Mouse (Mus musculus) neutrophil, adult 5-6 weeks (primary cell): ENCODE results near the gene Zfand2a. TPM values are rescaled to one million over a fixed set of nuclear protein-coding genes. Genes with fewer than 3 reads are reported as not detected.

ENCODE experiments used
- ATAC-seq: fragments of 151-379, 151-347 bp; 2 replicates; pipeline ENCODE4 v1.8.0; 2017; ENCODE audit warnings: mild to moderate bottlenecking, moderate TSS enrichment; ENCODE audit not compliant: insufficient number of reproducible peaks, poor library complexity, low FRiP score, severe bottlenecking; ENCODE audit errors: extremely low read depth
- total RNA-seq: library from RNA; stranded (forward); fragments of 200-1000 nt; gene quantifications from 2 replicates; pipeline ENCODE4 v1.2.3, GENCODE M21; 2017

The Zfand2a gene
- total RNA-seq, 1 experiment from 2014 or later, result 11.4 TPM

- peak; percentile 44; the same call in 1 of the 2 replicates for ATAC-seq
Observed at GRCm38 (mm10) chr5:139479088-139479487, 5.3 kb downstream of the Zfand2a start.

DNA sequence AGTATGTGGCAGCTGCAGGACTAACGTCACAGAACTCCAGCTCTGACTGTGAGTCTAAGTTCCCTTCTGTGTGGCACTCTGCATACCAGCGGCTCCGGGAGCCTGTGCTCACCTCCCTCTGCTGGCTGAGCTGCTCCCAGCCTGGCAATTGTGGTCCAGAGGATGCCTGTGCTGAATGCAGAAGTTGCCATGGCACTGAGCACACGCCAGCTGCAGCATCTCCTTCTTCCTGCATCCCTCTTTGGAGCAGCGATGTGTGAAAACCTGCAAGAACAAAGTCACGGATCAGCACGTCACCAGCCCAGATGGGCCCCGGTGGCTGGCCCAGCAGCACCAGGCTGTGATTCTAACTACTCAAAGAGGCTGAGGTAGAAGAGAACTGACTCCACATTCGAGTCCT is 9.6 kb downstream of the Zfand2a start:
- no peak for ATAC-seq

GRCm38 (mm10) chr5:139467998-139468397 is 16.4 kb downstream of the Zfand2a start:
- ATAC-seq, result no peak

DNA sequence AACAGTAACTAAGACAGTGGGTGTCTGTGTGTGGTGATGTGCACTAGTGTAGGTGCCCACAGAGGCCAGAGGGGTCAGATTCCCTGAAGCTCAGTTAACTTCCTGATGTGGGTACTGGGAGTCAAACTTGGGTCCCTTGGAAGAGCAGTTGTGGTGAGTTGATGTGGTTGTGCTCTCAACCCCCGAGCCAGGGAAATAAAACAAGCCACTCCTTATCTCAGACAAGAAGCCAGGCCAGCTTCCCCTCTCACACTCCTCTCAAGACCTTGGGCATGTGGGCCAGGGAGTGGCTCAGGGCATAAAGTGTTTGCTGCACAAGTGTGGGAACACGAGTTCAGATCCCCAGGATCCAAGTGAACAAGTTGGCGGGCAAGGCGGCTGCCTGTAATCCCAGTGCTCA is 17.5 kb downstream of the Zfand2a start:
- ATAC-seq, result no peak

DNA sequence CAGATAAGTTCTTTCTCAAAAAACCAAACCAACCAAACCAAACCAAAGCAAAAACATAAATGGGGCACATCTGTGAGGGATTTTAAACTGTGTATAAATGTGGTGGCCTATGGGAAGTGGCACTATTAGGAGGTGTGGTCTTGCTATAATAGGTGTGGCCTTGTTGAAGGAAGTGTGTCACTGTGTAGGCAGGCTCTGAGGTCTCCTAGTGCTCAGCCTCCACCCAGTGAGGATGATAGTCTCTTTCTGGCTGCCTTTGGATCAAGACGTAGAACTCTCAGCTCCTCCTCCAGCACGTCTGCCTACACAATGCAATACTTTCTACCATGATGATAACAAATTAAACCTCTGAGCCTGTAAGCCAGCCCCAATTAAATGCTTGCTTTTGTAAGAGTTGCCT is 18.0 kb downstream of the Zfand2a start:
- no peak for ATAC-seq

DNA sequence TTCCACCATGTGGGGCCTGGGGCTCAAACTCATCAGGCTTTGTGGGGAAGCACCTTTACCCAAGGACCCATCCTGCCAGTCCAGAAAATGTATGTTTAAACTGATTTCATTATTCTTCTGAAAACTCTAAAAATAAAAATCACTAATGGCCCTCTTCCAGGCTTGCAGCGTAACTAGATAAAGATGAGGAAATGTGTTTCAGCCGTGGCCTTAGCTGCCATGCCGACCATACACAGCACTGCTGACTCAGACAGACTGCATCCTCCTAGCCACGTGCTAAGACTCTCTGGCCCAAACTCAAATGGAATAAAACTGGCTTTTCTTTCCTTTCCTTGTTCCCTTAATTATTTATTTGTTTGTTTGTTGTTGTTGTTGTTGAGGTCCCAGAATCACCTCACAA is 19.5 kb downstream of the Zfand2a start:
- no peak for ATAC-seq

DNA sequence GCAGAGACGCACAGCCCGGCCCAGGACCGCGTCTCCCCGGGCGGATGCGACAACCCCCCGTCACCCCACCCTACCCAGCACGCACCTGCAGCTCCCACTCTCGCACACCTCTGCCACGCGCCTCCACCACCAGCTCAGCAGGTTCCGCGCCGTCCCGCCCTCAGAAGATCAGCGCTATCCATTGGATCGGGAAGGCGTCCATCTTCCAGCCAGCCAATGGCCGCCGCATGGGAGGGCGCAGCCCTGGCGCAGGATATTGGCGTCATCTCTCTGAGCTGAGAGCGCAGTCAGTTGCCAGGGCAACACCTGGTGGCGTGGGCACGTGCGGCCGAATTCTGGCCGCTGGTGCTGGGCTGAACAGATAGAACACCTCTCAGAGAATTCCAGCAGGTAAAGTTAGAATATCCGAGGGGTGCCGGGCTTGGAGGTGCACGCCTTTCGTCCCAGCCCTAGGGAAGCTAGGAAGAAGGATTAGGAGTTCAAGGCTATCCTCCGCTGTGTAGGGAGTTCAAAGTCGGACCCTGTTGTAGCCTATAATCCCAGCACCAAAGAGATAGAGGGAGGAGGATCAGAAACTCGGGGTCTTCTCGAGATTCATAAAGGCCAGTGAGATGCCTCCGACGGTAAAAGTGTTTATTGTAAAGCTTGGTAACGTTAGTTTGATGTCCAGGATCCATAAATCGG is 23.8 kb downstream of the Zfand2a start, which contains the start of gene 3110082I17Rik:
Gene 3110082I17Rik (minus strand): TSS at position 144 of the 684 bp plus-strand sequence.
- peak; percentile 99 for ATAC-seq

GRCm38 (mm10) chr5:139459938-139460337 is 24.4 kb downstream of the Zfand2a start:
- no peak for ATAC-seq

GRCm38 (mm10) chr5:139457241-139457640 is 27.1 kb downstream of the Zfand2a start:
- ATAC-seq, result no peak

GRCm38 (mm10) chr5:139455166-139455565 is 29.2 kb downstream of the Zfand2a start:
- ATAC-seq, result no peak

DNA sequence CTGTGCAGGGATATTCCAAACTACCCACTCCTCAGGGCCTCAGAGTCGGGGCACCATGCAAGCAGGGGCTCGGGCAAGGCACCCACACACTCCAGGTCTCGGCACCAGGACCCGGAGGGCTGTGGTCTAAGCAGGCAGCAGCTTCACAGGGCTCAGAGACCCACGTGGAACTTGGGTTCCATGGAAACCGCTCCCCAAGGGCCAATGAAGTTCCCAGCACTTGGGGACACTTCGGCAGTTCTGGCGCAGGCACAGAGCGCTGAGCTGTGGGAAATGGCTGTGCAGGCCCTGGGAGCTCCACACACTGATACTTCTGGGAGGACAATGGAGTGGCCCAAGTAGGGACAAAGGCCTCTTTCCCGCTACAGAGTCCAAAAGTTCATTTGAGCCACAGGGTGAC is 31.3 kb downstream of the Zfand2a start:
- no peak for ATAC-seq

DNA sequence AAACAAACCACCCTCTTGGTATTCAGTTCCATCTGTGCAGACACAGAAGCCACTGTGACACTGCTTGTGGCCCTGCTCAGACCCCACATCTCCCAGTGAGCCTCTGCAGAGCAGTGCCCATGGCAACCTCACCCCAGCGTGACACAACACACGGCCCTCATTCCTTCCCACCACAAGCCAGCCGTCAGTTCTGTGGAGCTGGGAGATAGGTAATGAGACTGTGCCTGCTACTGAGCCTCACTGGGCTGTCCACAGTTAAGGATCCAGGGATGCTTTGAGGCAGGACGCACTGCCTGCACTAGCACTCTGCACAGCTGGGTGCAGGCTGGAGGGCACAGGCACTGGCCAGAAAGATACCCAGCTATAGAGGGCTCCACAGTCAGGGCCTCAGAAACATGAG is 34.4 kb downstream of the Zfand2a start:
- ATAC-seq, result peak; percentile 18; the same call in 1 of the 2 replicates

- no peak for ATAC-seq
Observed at GRCm38 (mm10) chr5:139449161-139449791, 35.1 kb downstream of the Zfand2a start.

GRCm38 (mm10) chr5:139448025-139448424 is 36.3 kb downstream of the Zfand2a start:
- ATAC-seq, result no peak

GRCm38 (mm10) chr5:139445258-139445657 is 39.1 kb downstream of the Zfand2a start:
- ATAC-seq, result no peak

- no peak for ATAC-seq
Observed at GRCm38 (mm10) chr5:139442962-139443361, 41.4 kb downstream of the Zfand2a start.

DNA sequence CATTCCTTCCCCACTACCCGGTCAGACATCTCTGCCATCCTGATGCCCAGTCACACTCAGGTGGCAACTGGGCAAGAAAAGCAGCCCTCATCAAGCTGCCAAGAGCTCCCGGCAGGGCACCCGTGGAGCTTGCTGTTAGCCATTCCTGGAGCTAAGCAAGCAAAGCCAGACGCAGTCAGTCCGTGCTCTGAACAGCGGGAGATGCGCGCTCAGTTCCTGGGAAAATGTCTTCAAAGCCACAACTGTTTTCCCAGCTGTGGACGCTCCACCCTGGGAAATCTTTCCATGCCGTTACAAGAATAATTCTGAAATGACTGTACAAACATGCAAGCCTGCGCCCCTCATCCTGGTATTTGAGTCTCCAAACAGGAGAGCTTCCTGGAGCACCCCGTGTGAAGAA is 41.9 kb downstream of the Zfand2a start:
- ATAC-seq, result no peak

- ATAC-seq, result no peak
Observed at GRCm38 (mm10) chr5:139441726-139442018, 42.7 kb downstream of the Zfand2a start.

GRCm38 (mm10) chr5:139440926-139441725 is 43.2 kb downstream of the Zfand2a start:
- ATAC-seq, result no peak

GRCm38 (mm10) chr5:139440451-139440850 is 43.9 kb downstream of the Zfand2a start:
- no peak for ATAC-seq
